Mouse (Mus musculus) cerebellum, adult 2 months (tissue): Measurements from ENCODE around the gene Raph1.

Experiments
- CTCF ChIP-seq: fragments of 200-500 bp; IDR thresholded peaks from 2 replicates; pipeline ENCODE4 v1.5.1; 2011; ENCODE audit warnings: low read depth, mild to moderate bottlenecking, control low read depth, low read length, moderate library complexity, borderline replicate concordance; ENCODE audit not compliant: insufficient read depth
- POLR2A ChIP-seq: fragments of 200-500 bp; IDR thresholded peaks from 2 replicates; pipeline ENCODE4 v1.6.1; 2011; ENCODE audit warnings: low read length, control low read depth, borderline replicate concordance; ENCODE audit not compliant: insufficient read depth

DNA sequence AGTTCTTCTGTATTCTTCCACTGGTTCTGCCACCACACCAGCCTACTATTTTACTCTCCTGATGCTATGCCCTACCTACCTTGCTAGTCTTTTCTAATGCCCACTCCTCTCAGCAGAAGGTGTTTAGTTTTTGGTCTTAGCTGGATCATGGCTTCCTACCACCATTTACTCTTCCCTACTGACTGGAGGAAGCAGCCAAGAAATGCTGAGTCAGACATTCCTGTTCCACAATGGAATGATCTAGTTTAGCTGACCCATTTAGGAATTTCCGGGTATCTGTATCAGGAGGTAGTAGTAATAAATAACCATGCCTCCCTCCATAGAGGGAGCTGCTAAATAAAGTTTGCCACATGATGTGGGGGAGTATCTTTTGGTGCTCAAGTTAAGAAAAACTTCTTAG lies 48.0 kb upstream of the Raph1 start:
- TF ChIP-seq POLR2A: no peak
- TF ChIP-seq CTCF: no peak
